ENCODE assay signal across 9 mouse cellular contexts in the genomic region with DNA sequence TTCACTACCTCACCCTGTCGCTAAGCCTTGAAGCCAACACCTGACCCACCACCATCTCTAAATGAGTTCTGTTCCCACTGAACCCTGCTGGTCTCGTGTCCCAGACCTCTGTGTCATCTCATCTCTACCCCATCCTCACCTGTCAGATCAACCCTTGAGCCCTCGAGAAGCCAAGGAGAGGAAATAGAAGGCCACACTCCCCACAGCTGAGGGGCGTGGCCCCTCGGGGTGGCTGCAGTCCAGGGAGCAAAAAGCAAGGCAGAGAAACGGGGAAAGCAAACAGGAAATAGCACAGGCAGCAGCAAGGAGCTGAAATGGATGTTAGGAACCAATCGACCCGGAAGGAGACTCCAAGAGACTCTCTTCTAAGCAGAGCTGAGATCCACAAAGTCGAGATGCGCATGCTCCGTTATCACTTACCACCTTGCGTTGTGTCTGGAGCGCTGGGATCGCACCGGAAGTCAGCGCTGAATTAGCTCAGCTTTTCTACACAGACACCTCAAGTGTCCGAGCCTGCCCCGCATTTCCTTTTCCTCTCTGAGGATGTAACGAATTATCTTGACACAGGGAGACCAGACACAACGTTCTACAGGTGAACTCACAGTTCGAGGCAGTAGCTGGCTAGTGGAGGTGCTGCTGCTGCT. TPM values are rescaled to one million over a fixed set of nuclear protein-coding genes. Genes with fewer than 3 reads are reported as not detected.
DNase-seq lines count a peak whose midpoint lies in the region; ATAC-seq and TF ChIP-seq lines count a peak whose summit lies in the region.
"Had no signal": no experiment of that assay in that cellular context is flagged by ENCODE, and none has a peak within 500 bp of the region (broad histone marks: within the 10 kb centered on the region; RNA-seq: fewer than 3 reads in every experiment).

No protein-coding gene starts in this region.

- H3K36me3 ChIP-seq in MEL (ENCODE audit: control insufficient read depth in 1 of 2, insufficient read depth in 2 of 2, low read length in 2 of 2), result peaks cover 0 to 3% of the 10 kb centered on the region in 2 experiments; a peak in 1 of 4 replicates
- no peaks in the 10 kb centered on the region for H3K36me3 ChIP-seq in embryonic facial prominence, embryonic 15.5 days
- H3K36me3 ChIP-seq in stomach, embryonic 15.5 days, result no peaks in the 10 kb centered on the region
- H3K36me3 ChIP-seq: neural tube, embryonic 13.5 days had no signal

- no peak for ATAC-seq in embryonic facial prominence, embryonic 15.5 days (ENCODE audit: insufficient number of reproducible peaks, low FRiP score, low TSS enrichment, low read depth)
- no peak for ATAC-seq in stomach, embryonic 15.5 days (ENCODE audit: insufficient read depth, low FRiP score, low read depth)

- no peak for TF ChIP-seq CTCF in left cerebral cortex, adult 2 months (IDR thresholded peaks at IDR 0.05)
- no peak for TF ChIP-seq CTCF in MEL (IDR thresholded peaks at IDR 0.05 in 2 of 3, conservative IDR thresholded peaks at IDR 0.05 in 1 of 3; ENCODE audit: control insufficient read depth in 1 of 3, insufficient read depth in 1 of 3, low read depth in 2 of 3, low read length in 3 of 3, poor library complexity in 1 of 3, severe bottlenecking in 1 of 3)

- TF ChIP-seq POLR2A in MEL (IDR thresholded peaks at IDR 0.05; ENCODE audit: control insufficient read depth in 1 of 2, insufficient read depth in 1 of 2, low read depth in 1 of 2, low read length in 2 of 2, poor library complexity in 1 of 2), result peak in 1 of 2 experiments; percentile 85; a peak in 2 of 4 replicates

- H3K4me2 ChIP-seq in embryonic facial prominence, embryonic 15.5 days (replicated peaks), result 0 out of 2 replicates have a peak overlapping the region, but pooled peaks have one; percentile 10
- H3K4me2 ChIP-seq in stomach, embryonic 15.5 days, result peak overlapping the region; percentile 37
- H3K4me2 ChIP-seq: neural tube, embryonic 13.5 days had no signal

- peak overlapping the region; percentile 25; the same call in 1 of the 2 replicates for H3K27ac ChIP-seq in left cerebral cortex, adult 2 months
- H3K27ac ChIP-seq in MEL (ENCODE audit: control insufficient read depth, low read depth, low read length), result peak overlapping the region; percentile 91
- no peak overlapping the region for H3K27ac ChIP-seq in embryonic facial prominence, embryonic 15.5 days (replicated peaks)
- H3K27ac ChIP-seq in stomach, embryonic 15.5 days, result no peak overlapping the region; the same call in 1 of the 2 replicates
- H3K27ac ChIP-seq: neural tube, embryonic 13.5 days had no signal

- H3K4me3 ChIP-seq in left cerebral cortex, adult 2 months, result no peak overlapping the region
- peak overlapping the region; percentile 72 to 85 for H3K4me3 ChIP-seq in MEL (ENCODE audit: control insufficient read depth in 1 of 2, insufficient read depth in 1 of 2, low read depth in 2 of 2, low read length in 2 of 2)
- H3K4me3 ChIP-seq in embryonic facial prominence, embryonic 15.5 days (replicated peaks), result no peak overlapping the region
- H3K4me3 ChIP-seq in stomach, embryonic 15.5 days (replicated peaks), result no peak overlapping the region
- H3K4me3 ChIP-seq: neural tube, embryonic 13.5 days had no signal

- WGBS in embryonic facial prominence, embryonic 15.5 days, result 53% methylated on average over 21 of the region's 21 CpGs
- 38% methylated on average over 21 of the region's 21 CpGs for WGBS in stomach, embryonic 15.5 days

- no peaks in the 10 kb centered on the region for H3K9me3 ChIP-seq in MEL (replicated peaks; ENCODE audit: insufficient read depth, low read length)
- no peaks in the 10 kb centered on the region for H3K9me3 ChIP-seq in embryonic facial prominence, embryonic 15.5 days (replicated peaks)
- H3K9me3 ChIP-seq in stomach, embryonic 15.5 days, result no peaks in the 10 kb centered on the region
- H3K9me3 ChIP-seq: neural tube, embryonic 13.5 days had no signal

- DNase-seq in left cerebral cortex, adult 2 months (ENCODE audit: extremely low spot score in 1 of 2, low spot score in 2 of 2), result no peak
- DNase-seq in left cerebral cortex, postnatal 25 days (ENCODE audit: low spot score in 2 of 2), result no peak
- peak; percentile 97 for DNase-seq in MEL (ENCODE audit: low read depth, low spot score)
- no peak for DNase-seq in left cerebral cortex, postnatal 4 days
- no peak for DNase-seq in layer of hippocampus, postnatal 36 days
- DNase-seq: kidney, postnatal 25 days had no signal

- no peaks in the 10 kb centered on the region for H3K27me3 ChIP-seq in MEL (ENCODE audit: control insufficient read depth in 1 of 2, insufficient read depth in 2 of 2, low read length in 2 of 2)
- no peaks in the 10 kb centered on the region for H3K27me3 ChIP-seq in embryonic facial prominence, embryonic 15.5 days
- H3K27me3 ChIP-seq in stomach, embryonic 15.5 days (replicated peaks), result no peaks in the 10 kb centered on the region

- peak in 1 of 2 experiments; percentile 40; a peak in 1 of 4 replicates for TF ChIP-seq EP300 in MEL (IDR thresholded peaks at IDR 0.05; ENCODE audit: low read depth in 1 of 2, low read length in 2 of 2)

- peaks cover 2% of the 10 kb centered on the region; the same call in 1 of the 2 replicates for H3K79me2 ChIP-seq in MEL (ENCODE audit: control insufficient read depth, insufficient read depth, low read length, poor library complexity)

- peak overlapping the region; percentile 79 for H3K9ac ChIP-seq in MEL (ENCODE audit: control insufficient read depth, low read depth, low read length, poor library complexity, severe bottlenecking)
- H3K9ac ChIP-seq in embryonic facial prominence, embryonic 15.5 days, result no peak overlapping the region
- H3K9ac ChIP-seq in stomach, embryonic 15.5 days, result no peak overlapping the region
- H3K9ac ChIP-seq: neural tube, embryonic 13.5 days had no signal

- intact Hi-C loops in left cerebral cortex, adult 2 months (cut with DNase I), result loop anchor here (5.0 kb wide), 1 partner anchor 560 kb away; no protein-coding TSS in a partner anchor
- intact Hi-C loops in left cerebral cortex, postnatal 25 days (cut with DNase I), result no loop called here
- intact Hi-C loops in left cerebral cortex, postnatal 4 days (cut with DNase I), result no loop called here

- peaks cover 0 to 6% of the 10 kb centered on the region in 2 experiments; a peak in 1 of 4 replicates for H3K4me1 ChIP-seq in MEL (ENCODE audit: control insufficient read depth in 1 of 2, insufficient read depth in 2 of 2, low read length in 2 of 2)
- H3K4me1 ChIP-seq in embryonic facial prominence, embryonic 15.5 days, result peaks cover 10% of the 10 kb centered on the region; the same call in 1 of the 2 replicates
- H3K4me1 ChIP-seq in stomach, embryonic 15.5 days, result peaks cover 12% of the 10 kb centered on the region

- TF ChIP-seq RAD21 in MEL (IDR thresholded peaks at IDR 0.05; ENCODE audit: low read depth, low read length), result no peak

TF ChIP-seq in MEL, 35 proteins besides CTCF, POLR2A, EP300 and RAD21:
- TF ChIP-seq GATA1 (IDR thresholded peaks at IDR 0.05; ENCODE audit: low read depth, low read length), result no peak
- no peak; the same call in 1 of the 2 replicates for TF ChIP-seq KAT2A (conservative IDR thresholded peaks at IDR 0.05; ENCODE audit: low read depth, low read length)
- no peak for TF ChIP-seq USF1 (IDR thresholded peaks at IDR 0.05; ENCODE audit: low read depth, low read length)
- TF ChIP-seq E2F4 (IDR thresholded peaks at IDR 0.05; ENCODE audit: borderline replicate concordance, low read depth, low read length), result no peak
- TF ChIP-seq ZNF384 (IDR thresholded peaks at IDR 0.05; ENCODE audit: low read depth, low read length), result no peak
- peak; percentile 62; the same call in 1 of the 2 replicates for TF ChIP-seq MAX (IDR thresholded peaks at IDR 0.05; ENCODE audit: low read length)
- TF ChIP-seq TCF12 (IDR thresholded peaks at IDR 0.05; ENCODE audit: low read depth, low read length), result peak; percentile 61
- TF ChIP-seq ELF1 (IDR thresholded peaks at IDR 0.05; ENCODE audit: low read depth, low read length), result peak; percentile 85
- TF ChIP-seq GABPA (IDR thresholded peaks at IDR 0.05; ENCODE audit: low read depth, low read length), result no peak
- TF ChIP-seq MYC (IDR thresholded peaks at IDR 0.05; ENCODE audit: low read depth, low read length), result peak; percentile 44; the same call in 1 of the 2 replicates
- TF ChIP-seq BHLHE40 (IDR thresholded peaks at IDR 0.05; ENCODE audit: borderline replicate concordance, low read depth, low read length), result no peak
- TF ChIP-seq SIN3A (IDR thresholded peaks at IDR 0.05; ENCODE audit: low read length), result peak; percentile 84
- 0 out of 2 replicates have a peak, but pooled peaks have one; percentile 19 for TF ChIP-seq RCOR1 (IDR thresholded peaks at IDR 0.05; ENCODE audit: low read depth, low read length)
- TF ChIP-seq POLR2AphosphoS2 (IDR thresholded peaks at IDR 0.05; ENCODE audit: low read length), result peak; percentile 71; the same call in 1 of the 2 replicates
- no peak for TF ChIP-seq CHD2 (IDR thresholded peaks at IDR 0.05; ENCODE audit: low read length)
- peak; percentile 66 for TF ChIP-seq ZMIZ1 (IDR thresholded peaks at IDR 0.05; ENCODE audit: low read depth, low read length)
- peak; percentile 83 for TF ChIP-seq NELFE (IDR thresholded peaks at IDR 0.05; ENCODE audit: low read depth, low read length)
- TF ChIP-seq MXI1 (IDR thresholded peaks at IDR 0.05; ENCODE audit: low read depth, low read length), result peak; percentile 76
- peak; percentile 85 for TF ChIP-seq NRF1 (IDR thresholded peaks at IDR 0.05; ENCODE audit: insufficient read depth, low read depth, low read length, poor library complexity, severe bottlenecking)
- peak; percentile 76 for TF ChIP-seq HCFC1 (IDR thresholded peaks at IDR 0.05; ENCODE audit: low read depth, low read length)
- no peak for TF ChIP-seq MEF2A (IDR thresholded peaks at IDR 0.05; ENCODE audit: extremely low read depth, insufficient replicate concordance, low read depth, low read length, poor library complexity, severe bottlenecking)
- peak; percentile 84 for TF ChIP-seq TBP (IDR thresholded peaks at IDR 0.05; ENCODE audit: low read depth, low read length)
- TF ChIP-seq TAL1 (IDR thresholded peaks at IDR 0.05; ENCODE audit: low read length), result peak; percentile 49

RNA-seq across cellular contexts. Expression of a gene that starts 18.4 kb away (rescaled TPM):
- total RNA-seq in left cerebral cortex, adult 2 months (2021), result 10 to 100 TPM; 39.8 to 48.9 TPM
- 10 to 100 TPM; 45.0 to 47.0 TPM for total RNA-seq in left cerebral cortex, postnatal 25 days (2021)
- 22.2 and 23.1 TPM in 2 replicates for total RNA-seq in MEL (2012; rRNA removed)
- polyA plus RNA-seq in MEL (2012; ENCODE audit: insufficient read depth in 1 of 2, insufficient read length in 2 of 2, low read depth in 1 of 2, low replicate concordance in 2 of 2, missing spikeins in 1 of 2), result 10 to 100 TPM in 1 of 2 experiments, not detected in 1; 44.6 TPM
- polyA plus RNA-seq in embryonic facial prominence, embryonic 15.5 days (2015; fragmentation: Nextera tagmentation; extraction: Ambion mirVana), result 43.5 and 47.5 TPM in 2 replicates
- polyA plus RNA-seq in stomach, embryonic 15.5 days (2015; fragmentation: Nextera tagmentation; extraction: Ambion mirVana), result 46.7 and 49.1 TPM in 2 replicates
- total RNA-seq in left cerebral cortex, postnatal 4 days (2021), result 10 to 100 TPM; 61.7 to 68.4 TPM
- total RNA-seq in layer of hippocampus, postnatal 36 days (2021), result 10 to 100 TPM; 42.3 to 42.8 TPM

Comparison
In these comparisons a context has a peak if more than half of its experiments do, and no peak if none do; other contexts are left out.
1. H3K27ac ChIP-seq: peak in left cerebral cortex, adult 2 months (single experiment) and MEL (single experiment); none in embryonic facial prominence, embryonic 15.5 days (single experiment) and stomach, embryonic 15.5 days (single experiment).
2. H3K4me3 ChIP-seq: peak in MEL (2 of 2); none in left cerebral cortex, adult 2 months (single experiment), embryonic facial prominence, embryonic 15.5 days (single experiment) and stomach, embryonic 15.5 days (single experiment).